Mouse (Mus musculus): ENCODE measurements around the gene Wiz. TPM values are rescaled to one million over a fixed set of nuclear protein-coding genes. Genes with fewer than 3 reads are reported as not detected.

The Wiz gene
- polyA plus RNA-seq, 1 experiment from 2014 or later: 39.8 TPM

- no peaks in the 10 kb centered on the region for H3K27me3 ChIP-seq
- H3K36me3 ChIP-seq: peaks cover 96% of the 10 kb centered on the region
- H3K4me2 ChIP-seq: no peak overlapping the region
- H3K9me3 ChIP-seq: no peaks in the 10 kb centered on the region
- ATAC-seq (ENCODE audit: low read depth): no peak
- no peak overlapping the region for H3K27ac ChIP-seq (replicated peaks)
- H3K4me3 ChIP-seq: no peak overlapping the region
- no peak overlapping the region for H3K9ac ChIP-seq
- peaks cover 12% of the 10 kb centered on the region for H3K4me1 ChIP-seq (replicated peaks)
- WGBS: 82% methylated on average over 5 of the region's 5 CpGs
Observed at GRCm38 (mm10) chr17:32313892-32314291, 75.3 kb downstream of the Wiz start.

- no peak for ATAC-seq (ENCODE audit: low read depth)
- Histone ChIP-seq H3K27me3 (no peaks in the 10 kb centered on the region), H3K27ac (replicated peaks) (no peak overlapping the region), H3K4me2 (no peak overlapping the region), H3K36me3 (peaks cover 100% of the 10 kb centered on the region), H3K4me3 (no peak overlapping the region), H3K9ac (no peak overlapping the region), H3K4me1 (replicated peaks) (peaks cover 1% of the 10 kb centered on the region; the same call in 1 of the 2 replicates), H3K9me3 (no peaks in the 10 kb centered on the region)
- WGBS: 97% methylated on average over 8 of the region's 8 CpGs
Observed at GRCm38 (mm10) chr17:32312801-32313200, 76.4 kb downstream of the Wiz start.

DNA sequence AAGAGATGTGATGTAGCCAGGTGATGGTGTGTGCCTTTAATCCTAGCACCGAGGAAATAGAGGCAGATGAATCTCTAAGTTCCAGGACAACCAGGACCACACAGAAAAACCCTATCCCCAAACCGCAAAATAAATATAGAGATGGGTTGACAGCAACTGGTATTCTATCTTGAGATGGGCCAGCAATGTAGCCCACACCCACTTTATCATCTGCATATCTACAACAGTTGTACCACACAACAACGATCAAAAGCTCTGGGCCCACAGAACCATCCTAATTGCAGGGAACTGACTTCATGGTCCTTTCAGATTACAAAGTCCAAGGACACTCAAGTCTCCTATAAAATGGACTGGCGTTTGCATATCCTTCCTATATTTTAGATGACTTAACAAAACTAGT lies 81.3 kb downstream of the Wiz start:
- H3K9me3 ChIP-seq: no peaks in the 10 kb centered on the region

More for the DNA sequence above, 81.3 kb downstream of the Wiz start:
- peaks cover 99% of the 10 kb centered on the region for H3K36me3 ChIP-seq
- H3K4me2 ChIP-seq: no peak overlapping the region
- H3K4me1 ChIP-seq (replicated peaks): no peaks in the 10 kb centered on the region
- H3K9ac ChIP-seq: no peak overlapping the region
- WGBS: 94% methylated on average over 4 of the region's 4 CpGs
- H3K27ac ChIP-seq (replicated peaks): no peak overlapping the region
- no peak overlapping the region for H3K4me3 ChIP-seq
- no peaks in the 10 kb centered on the region for H3K27me3 ChIP-seq
- no peak for ATAC-seq (ENCODE audit: low read depth)

Small RNA genes within 50 kb of the gene (microRNA-seq; reads per million reads assigned to microRNA genes)
- not detected for gene Gm22201

Other genes with a start within 250 kb of the Wiz start
- 7.6 and 9.0 TPM in 2 replicates for gene Notch3, start 222.6 kb downstream of the Wiz start, polyA plus RNA-seq (2015; fragmentation: Nextera tagmentation; extraction: Ambion mirVana)
- gene Ephx3, start 199.9 kb downstream of the Wiz start, polyA plus RNA-seq (2015; fragmentation: Nextera tagmentation; extraction: Ambion mirVana): 0.20 TPM in 1 of 2 replicates, not detected in the other
- gene Brd4, start 104.7 kb downstream of the Wiz start, polyA plus RNA-seq (2015; fragmentation: Nextera tagmentation; extraction: Ambion mirVana): 87.7 and 101 TPM in 2 replicates
- 95.9 and 104 TPM in 2 replicates for gene Akap8, start 68.2 kb downstream of the Wiz start, polyA plus RNA-seq (2015; fragmentation: Nextera tagmentation; extraction: Ambion mirVana)
- 153 and 154 TPM in 2 replicates for gene Akap8l, start 38.8 kb downstream of the Wiz start, polyA plus RNA-seq (2015; fragmentation: Nextera tagmentation; extraction: Ambion mirVana)
- gene Rasal3, start 14.1 kb upstream of the Wiz start, polyA plus RNA-seq (2015; fragmentation: Nextera tagmentation; extraction: Ambion mirVana): 0.54 and 0.71 TPM in 2 replicates
- not detected in 2 replicates for gene Pglyrp2, start 34.7 kb upstream of the Wiz start, polyA plus RNA-seq (2015; fragmentation: Nextera tagmentation; extraction: Ambion mirVana)
- 0.45 and 0.55 TPM in 2 replicates for gene Cyp4f39, start 63.3 kb upstream of the Wiz start, polyA plus RNA-seq (2015; fragmentation: Nextera tagmentation; extraction: Ambion mirVana)
- 11.5 and 12.1 TPM in 2 replicates for gene Cyp4f17, start 116.6 kb upstream of the Wiz start, polyA plus RNA-seq (2015; fragmentation: Nextera tagmentation; extraction: Ambion mirVana)
- 25.2 and 28.4 TPM in 2 replicates for gene Cyp4f16, start 147.1 kb upstream of the Wiz start, polyA plus RNA-seq (2015; fragmentation: Nextera tagmentation; extraction: Ambion mirVana)
- gene Cyp4f37, start 231.9 kb upstream of the Wiz start, polyA plus RNA-seq (2015; fragmentation: Nextera tagmentation; extraction: Ambion mirVana): 0.53 TPM in 1 of 2 replicates, not detected in the other

All from neural tube, embryonic 13.5 days (tissue).